Mouse (Mus musculus) lung, adult 2 months (tissue): Measurements from ENCODE around the gene Il17re.

Source experiments
- CTCF ChIP-seq: fragments of 200-500 bp; IDR thresholded peaks from 2 replicates; pipeline ENCODE4 v1.5.1; 2011; ENCODE audit warnings: mild to moderate bottlenecking, low read length, control low read depth; ENCODE audit not compliant: insufficient read depth
- POLR2A ChIP-seq: fragments of 200-500 bp; IDR thresholded peaks from 2 replicates; pipeline ENCODE4 v1.6.1; 2011; ENCODE audit warnings: low read depth, mild to moderate bottlenecking, control low read depth, low read length, borderline replicate concordance; ENCODE audit errors: extremely low read depth

DNA sequence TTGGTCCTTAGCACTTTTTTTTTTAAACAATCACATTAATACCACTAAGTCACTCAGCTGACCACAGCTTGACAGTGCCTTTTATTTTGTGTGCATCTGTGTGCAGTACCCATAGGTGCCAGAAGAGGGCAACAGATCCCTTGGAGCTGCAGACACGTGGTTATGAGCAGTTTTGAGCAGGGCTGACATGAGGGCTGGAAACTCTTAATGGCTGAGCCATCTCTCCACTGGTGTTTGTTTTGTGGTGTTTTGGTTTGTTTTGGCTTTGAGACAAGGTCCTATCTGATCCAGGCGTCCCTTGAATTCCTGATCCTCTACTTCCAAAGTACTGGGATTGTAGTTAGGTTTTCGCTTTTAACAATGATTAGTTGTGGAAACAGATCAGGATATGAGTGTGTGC, 30.9 kb upstream of the Il17re start:
- TF ChIP-seq CTCF: peak; percentile 54
- no peak for TF ChIP-seq POLR2A
